Mouse (Mus musculus) limb, embryonic 12.5 days (tissue): ENCODE results near the gene Exoc7. TPM values are rescaled to one million over a fixed set of nuclear protein-coding genes. Genes with fewer than 3 reads are reported as not detected.
A peak's percentile ranks its signal among the peaks of the same experiment; 100 is the strongest.

ENCODE experiments used
- ATAC-seq: fragments of 200-750 bp; cut with Nextera tagmentation; 2 replicates; pipeline ENCODE4 v1.8.0; 2017; ENCODE audit warnings: low read depth, moderate TSS enrichment; ENCODE audit not compliant: insufficient number of reproducible peaks, insufficient read depth, low FRiP score, low TSS enrichment
- H3K27ac ChIP-seq: fragments of 300-500 bp; sonication (generic); 2 replicates; pipeline ENCODE4 v1.5.1; 2016; ENCODE audit warnings: mild to moderate bottlenecking, moderate library complexity
- H3K27me3 ChIP-seq: fragments of 300-500 bp; sonication (generic); 2 replicates; pipeline ENCODE4 v1.6.1; 2016; ENCODE audit warnings: mild to moderate bottlenecking, moderate library complexity
- H3K36me3 ChIP-seq: fragments of 300-500 bp; sonication (generic); 2 replicates; pipeline ENCODE4 v1.6.1; 2016; ENCODE audit warnings: mild to moderate bottlenecking, moderate library complexity
- H3K4me1 ChIP-seq: fragments of 300-500 bp; sonication (generic); replicated peaks from 2 replicates; pipeline ENCODE4 v1.6.1; 2016
- H3K4me2 ChIP-seq: fragments of 300-500 bp; sonication (generic); 2 replicates; pipeline ENCODE4 v1.6.1; 2016; ENCODE audit warnings: mild to moderate bottlenecking, moderate library complexity
- H3K4me3 ChIP-seq: fragments of 300-500 bp; sonication (generic); replicated peaks from 2 replicates; pipeline ENCODE4 v1.5.1; 2016; ENCODE audit warnings: mild to moderate bottlenecking
- H3K9ac ChIP-seq: fragments of 300-500 bp; sonication (generic); replicated peaks from 2 replicates; pipeline ENCODE4 v1.6.1; 2016; ENCODE audit warnings: mild to moderate bottlenecking, moderate library complexity
- H3K9me3 ChIP-seq: fragments of 300-500 bp; sonication (generic); 2 replicates; pipeline ENCODE4 v1.6.1; 2016; ENCODE audit warnings: mild to moderate bottlenecking, moderate library complexity
- WGBS: fragments of 180-500 bp; shearing (Covaris S2); methylation state at CpG from one replicate; pipeline ENCODE4 v1.1.7; 2016; 5-methylcytosine and 5-hydroxymethylcytosine counted together
- polyA plus RNA-seq: library from polyadenylated mRNA; unstranded; fragments of >200 nt; fragmentation: Nextera tagmentation; extraction: Ambion mirVana; gene quantifications from 2 replicates; pipeline ENCODE4 v1.2.1, GENCODE M21; 2016

Exoc7 gene
- polyA plus RNA-seq, 1 experiment from 2014 or later: 82.8 TPM

DNA sequence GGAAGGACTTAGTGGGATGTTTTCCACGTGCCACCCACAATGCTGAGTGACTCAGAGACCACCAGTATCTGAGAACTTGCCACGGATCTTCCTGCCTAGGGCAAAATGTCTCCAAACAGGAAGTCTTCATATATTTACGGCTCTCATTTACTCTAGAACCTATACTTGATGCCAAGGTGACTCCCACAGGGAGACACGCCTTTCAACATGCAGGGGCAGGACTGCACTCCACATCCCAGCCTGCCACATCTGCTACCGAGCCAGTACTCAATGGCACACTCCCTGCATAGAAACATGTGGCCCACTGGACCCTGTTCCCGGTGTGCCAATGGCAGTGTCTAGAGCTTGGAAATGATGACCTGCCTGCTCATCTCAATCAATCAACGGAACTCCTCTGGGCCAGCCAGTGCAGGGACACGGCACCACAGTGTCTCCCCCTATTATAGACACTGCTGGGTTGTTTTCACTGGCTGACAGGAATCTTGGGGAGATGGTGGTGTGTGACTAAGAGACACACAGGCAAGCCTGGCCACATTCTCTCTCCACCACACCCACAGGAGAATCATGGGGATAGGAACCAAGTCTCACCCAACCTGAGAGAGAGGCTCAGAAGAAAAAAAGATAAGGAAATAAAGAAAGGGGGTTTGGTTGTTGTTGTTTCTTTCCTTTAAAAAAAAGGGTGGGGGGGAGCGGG, 50.9 kb downstream of the Exoc7 start:
- H3K27ac ChIP-seq: no peak overlapping the region
- H3K9ac ChIP-seq: no peak overlapping the region
- H3K4me1 ChIP-seq: no peaks in the 10 kb centered on the region
- no peak overlapping the region for H3K4me3 ChIP-seq
- H3K4me2 ChIP-seq: no peak overlapping the region
- 88% methylated on average over 9 of the region's 9 CpGs for WGBS
- H3K27me3 ChIP-seq: no peaks in the 10 kb centered on the region
- peaks cover 99% of the 10 kb centered on the region for H3K36me3 ChIP-seq
- ATAC-seq: no peak
- no peaks in the 10 kb centered on the region for H3K9me3 ChIP-seq

DNA sequence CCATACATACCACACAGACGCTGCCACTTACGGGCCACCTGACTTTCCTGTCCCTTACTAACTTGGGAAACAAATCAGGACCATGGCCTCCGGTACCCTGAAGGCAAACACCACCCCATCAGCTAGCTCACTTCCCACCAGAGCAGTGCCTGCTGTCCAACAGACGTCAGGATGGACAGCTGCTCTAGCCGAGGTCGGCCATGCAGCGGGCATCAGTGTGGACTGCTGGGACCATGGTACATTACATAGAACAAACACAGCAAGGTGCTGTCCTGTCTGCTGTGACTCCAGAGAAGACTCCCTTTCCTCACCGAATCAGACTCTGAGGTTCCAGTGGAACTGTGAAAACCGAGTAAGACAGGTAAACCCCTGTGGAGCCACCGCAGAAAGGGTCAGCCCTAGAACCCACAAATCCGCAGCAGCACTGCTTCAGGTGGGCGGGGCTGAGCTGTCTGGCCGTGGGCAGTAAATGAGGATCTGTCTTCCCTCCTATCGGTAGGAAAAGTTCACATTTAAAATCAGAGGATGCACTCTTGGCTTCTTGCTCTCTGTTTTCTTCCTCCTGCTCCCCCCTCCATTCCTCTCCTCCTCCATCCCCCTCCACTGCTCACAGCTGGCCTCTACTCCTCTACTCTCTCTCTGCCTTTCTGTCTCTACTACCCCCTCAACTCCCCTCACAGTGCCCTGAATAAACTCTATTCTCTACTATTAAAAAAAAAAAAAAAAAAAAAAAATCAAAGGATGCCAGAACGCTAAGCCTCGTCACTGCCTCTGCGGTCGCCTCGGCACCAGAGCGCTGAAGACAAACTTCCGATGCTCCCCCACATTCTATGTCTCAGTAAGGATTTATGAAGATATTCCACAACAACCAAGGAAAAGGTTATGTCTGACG, 51.7 kb downstream of the Exoc7 start:
- H3K4me2 ChIP-seq: no peak overlapping the region
- H3K9me3 ChIP-seq: no peaks in the 10 kb centered on the region
- no peaks in the 10 kb centered on the region for H3K27me3 ChIP-seq
- WGBS: 85% methylated on average over 22 of the region's 22 CpGs
- peaks cover 99% of the 10 kb centered on the region for H3K36me3 ChIP-seq
- no peak overlapping the region for H3K9ac ChIP-seq
- no peaks in the 10 kb centered on the region for H3K4me1 ChIP-seq
- no peak overlapping the region for H3K4me3 ChIP-seq
- ATAC-seq: no peak
- H3K27ac ChIP-seq: no peak overlapping the region

DNA sequence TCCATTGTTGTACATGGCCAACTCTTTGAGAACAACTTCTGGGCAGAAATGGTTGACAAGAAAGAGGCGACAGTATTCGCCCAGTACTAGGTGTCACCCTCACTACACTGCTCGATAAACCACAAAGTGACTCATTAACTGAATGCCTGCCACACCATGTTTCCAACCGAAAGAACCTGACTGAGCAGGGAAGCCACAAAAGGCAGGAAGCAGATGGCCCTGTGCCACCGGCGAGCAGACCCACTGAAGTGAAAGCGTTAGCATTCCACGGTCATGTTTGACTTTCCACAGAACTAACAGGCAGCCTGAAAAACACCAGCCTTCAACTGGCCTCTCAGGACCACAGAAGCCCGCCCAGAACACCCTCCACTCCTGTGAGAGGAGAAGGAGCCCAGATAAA, 52.4 kb downstream of the Exoc7 start:
- no peak overlapping the region for H3K27ac ChIP-seq

DNA sequence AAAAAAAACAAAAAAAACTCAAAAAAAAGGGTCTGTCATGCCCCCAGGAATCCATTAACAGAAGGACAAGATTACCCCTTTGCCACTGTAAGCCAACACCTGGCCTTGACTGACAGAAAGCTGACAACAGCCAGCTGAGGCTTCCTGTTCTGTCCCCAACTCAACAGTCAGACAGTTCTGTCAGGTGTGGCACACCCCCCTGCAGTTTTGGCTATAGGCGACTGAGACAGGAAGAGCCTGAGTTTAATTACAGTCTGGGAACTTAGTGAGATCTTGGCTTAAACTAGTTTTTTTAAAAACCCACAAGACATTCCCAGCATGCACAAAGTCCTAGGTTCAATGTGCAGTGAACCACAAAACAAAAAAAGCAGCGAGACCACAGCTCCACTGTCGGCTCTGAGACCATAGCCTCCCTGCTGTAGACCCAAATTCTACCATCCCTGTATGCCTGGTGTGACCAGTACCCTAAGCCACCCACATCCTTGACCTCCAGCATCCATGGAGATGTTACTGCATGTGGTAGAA, 53.9 kb downstream of the Exoc7 start:
- WGBS: 89% methylated on average over 3 of the region's 3 CpGs
- H3K27me3 ChIP-seq: no peaks in the 10 kb centered on the region
- no peak overlapping the region for H3K4me3 ChIP-seq
- H3K9me3 ChIP-seq: no peaks in the 10 kb centered on the region
- peaks cover 99% of the 10 kb centered on the region for H3K36me3 ChIP-seq
- no peak overlapping the region for H3K27ac ChIP-seq
- H3K4me1 ChIP-seq: no peaks in the 10 kb centered on the region
- H3K9ac ChIP-seq: no peak overlapping the region
- H3K4me2 ChIP-seq: no peak overlapping the region
- no peak for ATAC-seq

More for the DNA sequence above, 52.4 kb downstream of the Exoc7 start:
- ATAC-seq: no peak
- Histone ChIP-seq H3K27me3 (no peaks in the 10 kb centered on the region), H3K4me1 (no peaks in the 10 kb centered on the region), H3K36me3 (peaks cover 99% of the 10 kb centered on the region), H3K4me3 (no peak overlapping the region), H3K4me2 (no peak overlapping the region), H3K9me3 (no peaks in the 10 kb centered on the region), H3K9ac (no peak overlapping the region)
- WGBS: 91% methylated on average over 9 of the region's 9 CpGs

DNA sequence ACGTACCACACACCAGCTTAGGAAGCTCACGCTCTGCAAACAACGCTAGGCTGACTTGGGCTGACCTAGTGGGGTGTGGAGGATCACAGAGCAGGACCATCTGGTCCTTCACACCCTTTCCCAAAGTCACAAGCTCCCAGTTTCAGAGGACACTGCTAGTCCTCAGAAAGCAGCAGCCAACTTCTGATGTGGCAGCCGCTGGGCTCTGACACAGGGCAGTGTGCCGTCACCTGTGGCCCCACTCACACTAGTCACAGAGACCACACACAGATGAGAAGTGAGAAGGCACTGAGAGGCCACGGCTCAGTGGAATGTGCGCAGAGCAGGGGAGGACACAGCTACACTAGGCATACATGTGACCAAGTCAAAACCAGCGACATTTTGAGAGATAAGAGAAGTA, 56.1 kb downstream of the Exoc7 start:
- 90% methylated on average over 8 of the region's 8 CpGs for WGBS
- peaks cover 99% of the 10 kb centered on the region for H3K36me3 ChIP-seq
- no peak overlapping the region for H3K27ac ChIP-seq

DNA sequence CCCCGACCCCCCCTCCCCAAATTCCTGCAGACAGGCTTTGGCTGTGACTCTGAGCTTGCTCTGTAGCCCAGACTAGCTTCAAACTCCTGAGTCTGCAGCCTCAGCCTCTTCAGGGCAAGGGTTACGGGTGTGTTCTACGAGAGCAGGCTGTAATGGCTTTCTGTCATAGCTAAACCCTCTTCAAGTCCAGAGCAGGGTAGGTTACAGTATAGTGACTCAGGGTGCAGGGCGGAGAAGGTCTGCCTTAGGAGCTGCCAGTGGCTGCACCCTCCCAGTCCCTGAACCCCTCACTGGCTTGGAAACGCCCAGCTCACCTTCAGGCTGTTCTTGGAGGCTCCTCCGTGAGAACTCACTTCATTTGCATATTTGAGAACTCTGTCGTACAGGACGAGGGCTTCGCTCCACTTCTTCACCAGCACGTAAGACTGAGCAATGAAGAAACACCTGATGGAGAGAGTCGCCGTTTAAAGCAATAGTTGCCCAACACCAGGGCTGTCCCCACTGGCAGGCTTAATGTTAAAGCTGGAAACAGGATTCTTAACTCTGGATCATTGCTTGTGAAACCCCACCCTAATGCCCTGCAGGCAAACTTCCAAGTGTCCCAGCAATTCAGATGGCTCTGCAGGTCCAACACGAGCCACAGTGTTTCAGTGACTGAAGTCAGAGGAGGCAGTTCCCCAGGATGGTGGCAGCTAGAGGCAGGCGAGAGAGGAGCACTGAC, 59.4 kb downstream of the Exoc7 start:
- H3K27ac ChIP-seq: no peak overlapping the region
- peaks cover 97% of the 10 kb centered on the region for H3K36me3 ChIP-seq
- no peaks in the 10 kb centered on the region for H3K27me3 ChIP-seq
- H3K4me2 ChIP-seq: no peak overlapping the region
- WGBS: 79% methylated on average over 14 of the region's 14 CpGs
- H3K4me1 ChIP-seq: no peaks in the 10 kb centered on the region
- no peak for ATAC-seq
- no peak overlapping the region for H3K4me3 ChIP-seq
- H3K9me3 ChIP-seq: no peaks in the 10 kb centered on the region
- no peak overlapping the region for H3K9ac ChIP-seq

More for the DNA sequence above, 56.1 kb downstream of the Exoc7 start:
- H3K4me1 ChIP-seq: no peaks in the 10 kb centered on the region
- H3K4me3 ChIP-seq: no peak overlapping the region
- ATAC-seq: no peak
- no peak overlapping the region for H3K9ac ChIP-seq
- H3K4me2 ChIP-seq: no peak overlapping the region
- H3K9me3 ChIP-seq: no peaks in the 10 kb centered on the region
- no peaks in the 10 kb centered on the region for H3K27me3 ChIP-seq

DNA sequence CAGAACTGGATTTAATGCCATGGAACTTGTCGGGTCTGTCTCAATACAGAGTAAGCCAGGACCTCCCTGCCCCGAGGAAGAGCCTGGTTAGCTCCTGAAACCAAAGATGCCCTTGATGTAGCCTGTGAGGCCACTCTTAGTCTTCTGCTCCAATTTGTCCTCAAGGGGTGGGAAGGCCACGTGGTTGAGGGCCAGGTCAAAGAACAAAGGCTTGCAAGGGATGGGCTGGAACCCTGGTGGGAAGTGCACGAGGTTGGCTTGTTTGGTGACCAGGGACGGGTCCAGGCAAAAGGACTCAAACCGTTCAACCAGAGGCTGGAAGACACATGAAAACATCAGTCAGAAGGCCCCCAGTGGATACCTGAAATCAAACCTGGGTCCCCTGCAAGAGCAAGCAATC, 61.4 kb downstream of the Exoc7 start:
- no peak for ATAC-seq
- Histone ChIP-seq H3K4me2 (no peak overlapping the region), H3K4me3 (no peak overlapping the region), H3K36me3 (peaks cover 76% of the 10 kb centered on the region), H3K4me1 (peaks cover 14% of the 10 kb centered on the region), H3K9me3 (no peaks in the 10 kb centered on the region), H3K27ac (no peak overlapping the region), H3K9ac (no peak overlapping the region), H3K27me3 (no peaks in the 10 kb centered on the region)
- WGBS: 80% methylated on average over 6 of the region's 6 CpGs

DNA sequence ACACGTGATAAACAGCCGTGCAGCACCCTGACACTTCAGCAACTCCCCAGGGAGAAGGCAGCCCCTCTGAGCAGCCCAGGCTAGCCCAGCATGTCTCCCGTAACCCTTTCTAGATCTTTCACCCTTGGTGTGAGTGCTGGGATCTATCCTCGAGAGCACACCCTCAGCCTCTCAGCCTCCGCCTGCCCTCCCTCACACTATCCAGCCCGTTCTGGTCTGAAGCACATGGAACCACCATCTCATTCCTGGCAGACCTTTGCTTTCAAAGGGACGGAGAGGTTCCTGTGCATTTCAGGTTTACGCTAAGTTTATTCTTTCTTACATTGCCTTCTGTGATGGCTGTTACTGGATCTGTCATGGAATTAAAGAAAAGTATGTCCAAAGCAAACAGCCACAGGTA, 62.5 kb downstream of the Exoc7 start:
- ATAC-seq: no peak
- Histone ChIP-seq H3K36me3 (peaks cover 66% of the 10 kb centered on the region), H3K9me3 (no peaks in the 10 kb centered on the region), H3K4me2 (no peak overlapping the region), H3K9ac (no peak overlapping the region), H3K27ac (no peak overlapping the region), H3K4me3 (no peak overlapping the region), H3K27me3 (no peaks in the 10 kb centered on the region), H3K4me1 (peaks cover 18% of the 10 kb centered on the region)
- 70% methylated on average over 8 of the region's 8 CpGs for WGBS

DNA sequence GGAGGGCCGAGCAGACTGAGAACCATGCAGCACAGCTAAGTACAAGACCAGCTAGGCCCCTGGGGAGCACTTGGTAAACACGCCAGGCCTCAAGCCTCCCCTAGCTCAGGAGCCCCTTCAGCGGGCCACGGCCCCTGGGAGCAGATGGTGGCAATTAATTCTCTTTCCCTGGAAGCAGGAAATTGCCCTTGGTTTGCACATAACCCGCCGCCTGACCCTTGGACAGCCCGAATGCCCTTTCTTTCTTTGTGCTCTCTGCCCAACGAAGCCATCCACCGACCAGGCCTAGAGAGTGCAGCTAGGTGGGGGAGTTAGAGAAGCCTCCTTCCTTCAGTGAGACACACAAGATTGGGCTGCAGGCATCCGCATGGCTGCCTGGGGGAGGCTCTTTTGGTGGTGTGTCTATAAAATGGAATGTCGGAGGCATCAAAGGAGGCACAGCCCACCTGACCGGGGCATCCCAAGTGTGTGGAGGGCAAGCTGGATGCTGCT, 65.2 kb downstream of the Exoc7 start:
- Histone ChIP-seq H3K4me1 (peaks cover 29% of the 10 kb centered on the region), H3K4me3 (no peak overlapping the region), H3K9me3 (no peaks in the 10 kb centered on the region), H3K4me2 (peak overlapping the region; percentile 15; the same call in 1 of the 2 replicates), H3K27me3 (peaks cover 21% of the 10 kb centered on the region), H3K36me3 (peaks cover 38% of the 10 kb centered on the region), H3K9ac (no peak overlapping the region), H3K27ac (peak overlapping the region; percentile 82)
- WGBS: 8% methylated on average over 12 of the region's 12 CpGs
- ATAC-seq: no peak

DNA sequence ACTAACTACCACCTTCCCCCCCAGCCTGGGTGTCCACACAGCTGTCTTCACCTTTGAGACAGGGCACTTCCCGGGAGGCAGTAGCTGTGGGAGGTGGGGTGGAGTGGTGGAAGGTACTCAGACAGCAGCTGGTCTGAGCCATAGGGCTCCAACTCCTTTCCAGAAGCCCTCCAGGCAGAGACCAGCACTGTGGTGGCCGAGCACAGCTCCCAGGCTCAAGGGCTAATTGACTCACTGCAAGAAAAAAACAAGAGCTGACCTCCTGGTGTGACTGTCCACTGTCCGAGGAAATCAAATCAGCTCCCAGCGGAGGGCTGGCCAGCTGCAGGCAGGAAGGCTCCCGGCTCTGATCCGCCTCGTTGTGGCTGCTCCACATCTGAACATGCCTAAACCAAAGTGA, 67.2 kb downstream of the Exoc7 start:
- no peak for ATAC-seq
- 10% methylated on average over 7 of the region's 7 CpGs for WGBS
- Histone ChIP-seq H3K36me3 (peaks cover 18% of the 10 kb centered on the region), H3K27ac (no peak overlapping the region), H3K9ac (no peak overlapping the region), H3K27me3 (peaks cover 27% of the 10 kb centered on the region), H3K4me1 (peaks cover 29% of the 10 kb centered on the region), H3K9me3 (no peaks in the 10 kb centered on the region), H3K4me3 (no peak overlapping the region), H3K4me2 (no peak overlapping the region)
